Mouse (Mus musculus): Measurements from ENCODE around the gene Rab37.

The Rab37 gene

DNA sequence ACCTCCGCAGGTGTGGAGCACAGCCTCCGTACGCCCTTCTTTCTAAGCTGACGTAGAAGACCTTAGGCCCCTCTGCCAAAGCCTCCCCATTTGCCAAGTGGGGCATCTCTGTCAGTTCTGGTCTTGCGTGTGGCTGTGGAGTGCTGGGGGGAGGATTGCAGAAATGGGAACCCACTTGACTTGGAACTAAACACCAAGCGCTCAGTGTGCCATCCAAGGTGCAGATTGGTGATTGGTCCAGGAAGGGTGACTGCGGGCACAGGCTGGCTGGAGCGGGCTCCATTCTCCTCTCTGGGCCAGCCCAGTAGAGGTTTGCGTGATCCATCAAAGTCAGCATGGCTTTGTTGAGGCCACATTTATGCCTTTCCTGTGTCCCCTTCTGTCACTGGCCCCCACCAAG is 111.5 kb downstream of the Rab37 start:
- DNase-seq = no peak

- no peak for DNase-seq
These were observed 116.9 kb downstream of the Rab37 start for GRCm38 (mm10) chr11:115208126-115208525.

- DNase-seq = no peak
These were observed 117.8 kb downstream of the Rab37 start for GRCm38 (mm10) chr11:115208776-115209732.

- no peak for DNase-seq
These were observed 118.7 kb downstream of the Rab37 start for GRCm38 (mm10) chr11:115209958-115210357.

Measured in right cerebral cortex, postnatal 14 days (tissue).